Comparison of ENCODE assay signal across 10 mouse cellular contexts in genomic region chr5:64807159-64807558, GRCm38 (mm10). TPM values are rescaled to one million over a fixed set of nuclear protein-coding genes. Genes with fewer than 3 reads are reported as not detected.
DNase-seq lines count a peak whose midpoint lies in the region; ATAC-seq and TF ChIP-seq lines count a peak whose summit lies in the region.
"Had no signal": no experiment of that assay in that cellular context is flagged by ENCODE, and none has a peak within 500 bp of the region (broad histone marks: within the 10 kb centered on the region; RNA-seq: fewer than 3 reads in every experiment).

No protein-coding gene starts in this region.

- ATAC-seq in hindbrain, embryonic 16.5 days: no peak
- no peak for ATAC-seq in liver, embryonic 12.5 days
- ATAC-seq: Patski had no signal

- H3K9ac ChIP-seq in hindbrain, embryonic 16.5 days (ENCODE audit: low read depth, low read length): no peak overlapping the region
- peak overlapping the region; percentile 99 for H3K9ac ChIP-seq in liver, embryonic 12.5 days

- no peak for TF ChIP-seq CTCF in E14TG2a.4 (conservative IDR thresholded peaks at IDR 0.05; ENCODE audit: low read length)

- H3K9me3 ChIP-seq in hindbrain, embryonic 10.5 days: no peaks in the 10 kb centered on the region
- no peaks in the 10 kb centered on the region for H3K9me3 ChIP-seq in hindbrain, embryonic 16.5 days (ENCODE audit: control insufficient read depth, low read length)
- no peaks in the 10 kb centered on the region for H3K9me3 ChIP-seq in E14TG2a.4 (ENCODE audit: low read length)
- no peaks in the 10 kb centered on the region for H3K9me3 ChIP-seq in embryonic facial prominence, embryonic 10.5 days
- H3K9me3 ChIP-seq in liver, embryonic 12.5 days (replicated peaks): no peaks in the 10 kb centered on the region
- H3K9me3 ChIP-seq: neural tube, embryonic 12.5 days had no signal

- peak overlapping the region; percentile 100 for H3K27ac ChIP-seq in hindbrain, embryonic 10.5 days
- no peak overlapping the region for H3K27ac ChIP-seq in hindbrain, embryonic 16.5 days (ENCODE audit: low read depth, low read length)
- H3K27ac ChIP-seq in embryonic facial prominence, embryonic 10.5 days (replicated peaks): peak overlapping the region; percentile 99
- H3K27ac ChIP-seq in liver, embryonic 12.5 days: peak overlapping the region; percentile 69

- peaks cover 17% of the 10 kb centered on the region for H3K36me3 ChIP-seq in hindbrain, embryonic 10.5 days
- H3K36me3 ChIP-seq in hindbrain, embryonic 16.5 days (ENCODE audit: control insufficient read depth, insufficient read depth, low read length): 0 out of 2 replicates have a peak, but pooled peaks cover 2% of the 10 kb centered on the region
- H3K36me3 ChIP-seq in E14TG2a.4 (ENCODE audit: insufficient read depth, low read length): peaks cover 34% of the 10 kb centered on the region
- peaks cover 15% of the 10 kb centered on the region for H3K36me3 ChIP-seq in embryonic facial prominence, embryonic 10.5 days (replicated peaks)
- peaks cover 38% of the 10 kb centered on the region for H3K36me3 ChIP-seq in liver, embryonic 12.5 days
- H3K36me3 ChIP-seq: neural tube, embryonic 12.5 days had no signal

- H3K4me3 ChIP-seq in hindbrain, embryonic 10.5 days: peak overlapping the region; percentile 95; the same call in 1 of the 2 replicates
- no peak overlapping the region for H3K4me3 ChIP-seq in hindbrain, embryonic 16.5 days (ENCODE audit: low read length)
- peak overlapping the region; percentile 93 for H3K4me3 ChIP-seq in E14TG2a.4 (replicated peaks; ENCODE audit: low read length)
- peak overlapping the region; percentile 24; the same call in 1 of the 2 replicates for H3K4me3 ChIP-seq in embryonic facial prominence, embryonic 10.5 days
- H3K4me3 ChIP-seq in liver, embryonic 12.5 days: peak overlapping the region; percentile 100
- H3K4me3 ChIP-seq: neural tube, embryonic 12.5 days had no signal

- no peaks in the 10 kb centered on the region for H3K27me3 ChIP-seq in hindbrain, embryonic 10.5 days (ENCODE audit: insufficient read depth, poor library complexity, severe bottlenecking)
- no peaks in the 10 kb centered on the region for H3K27me3 ChIP-seq in hindbrain, embryonic 16.5 days (replicated peaks; ENCODE audit: control insufficient read depth, insufficient read depth, low read length)
- H3K27me3 ChIP-seq in E14TG2a.4 (ENCODE audit: insufficient read depth, low read length): no peaks in the 10 kb centered on the region
- H3K27me3 ChIP-seq in embryonic facial prominence, embryonic 10.5 days (replicated peaks; ENCODE audit: low read depth, poor library complexity, severe bottlenecking): no peaks in the 10 kb centered on the region
- no peaks in the 10 kb centered on the region for H3K27me3 ChIP-seq in liver, embryonic 12.5 days (replicated peaks)
- H3K27me3 ChIP-seq: neural tube, embryonic 12.5 days; Patski had no signal

- DNase-seq in hindbrain, embryonic 10.5 days (ENCODE audit: low spot score): no peak
- DNase-seq in embryonic facial prominence, embryonic 10.5 days (ENCODE audit: low spot score): no peak
- no peak for DNase-seq in frontal cortex, postnatal 36 days (ENCODE audit: low spot score in 2 of 2)
- no peak for DNase-seq in right cerebral cortex, postnatal 14 days
- DNase-seq: lung, postnatal 14 days had no signal

- H3K4me1 ChIP-seq in hindbrain, embryonic 10.5 days (replicated peaks): peaks cover 83% of the 10 kb centered on the region
- H3K4me1 ChIP-seq in hindbrain, embryonic 16.5 days (ENCODE audit: control insufficient read depth, insufficient read depth, low read depth, low read length): peaks cover 39% of the 10 kb centered on the region
- peaks cover 59% of the 10 kb centered on the region for H3K4me1 ChIP-seq in E14TG2a.4 (replicated peaks; ENCODE audit: low read depth, low read length)
- peaks cover 86% of the 10 kb centered on the region for H3K4me1 ChIP-seq in embryonic facial prominence, embryonic 10.5 days
- peaks cover 81% of the 10 kb centered on the region for H3K4me1 ChIP-seq in liver, embryonic 12.5 days

- 73% methylated on average over 3 of the region's 3 CpGs for WGBS in hindbrain, embryonic 10.5 days
- WGBS in hindbrain, embryonic 16.5 days: 66% methylated on average over 3 of the region's 3 CpGs
- 69% methylated on average over 3 of the region's 3 CpGs for WGBS in embryonic facial prominence, embryonic 10.5 days
- WGBS in liver, embryonic 12.5 days (ENCODE audit: insufficient replicate concordance): 40% methylated on average over 3 of the region's 3 CpGs

- no peak overlapping the region for H3K4me2 ChIP-seq in hindbrain, embryonic 16.5 days (ENCODE audit: low read length)
- peak overlapping the region; percentile 97 for H3K4me2 ChIP-seq in liver, embryonic 12.5 days

RNA-seq across cellular contexts. Expression of gene Klf3, which starts 4.0 kb away (rescaled TPM):
- 57.1 and 58.7 TPM in 2 replicates for polyA plus RNA-seq in hindbrain, embryonic 10.5 days (2016; fragmentation: Nextera tagmentation; extraction: Ambion mirVana)
- 23.7 and 23.8 TPM in 2 replicates for polyA plus RNA-seq in hindbrain, embryonic 16.5 days (2015; fragmentation: Nextera tagmentation; extraction: Ambion mirVana)
- polyA plus RNA-seq in embryonic facial prominence, embryonic 10.5 days (2016; fragmentation: Nextera tagmentation; extraction: Ambion mirVana): 55.0 and 55.2 TPM in 2 replicates
- 91.2 and 105 TPM in 2 replicates for polyA plus RNA-seq in liver, embryonic 12.5 days (2016; fragmentation: Nextera tagmentation; extraction: Ambion mirVana)
